Mouse (Mus musculus) midbrain, embryonic 16.5 days (tissue): ENCODE measurements around the gene 1700037H04Rik. TPM values are rescaled to one million over a fixed set of nuclear protein-coding genes. Genes with fewer than 3 reads are reported as not detected.

Experiments used
- ATAC-seq: fragments of 200-750 bp; cut with Nextera tagmentation; 2 replicates; pipeline ENCODE4 v1.8.0; 2017; ENCODE audit warnings: moderate TSS enrichment
- H3K27ac ChIP-seq: fragments of 300-500 bp; sonication (generic); 2 replicates; pipeline ENCODE4 v1.5.1; 2014; ENCODE audit warnings: mild to moderate bottlenecking, low read length, mixed read lengths
- H3K27me3 ChIP-seq: fragments of 300-500 bp; sonication (generic); 2 replicates; pipeline ENCODE4 v1.6.1; 2014; ENCODE audit warnings: low read depth, low read length, mixed read lengths; ENCODE audit not compliant: control insufficient read depth, insufficient read depth
- H3K36me3 ChIP-seq: fragments of 300-500 bp; sonication (generic); 2 replicates; pipeline ENCODE4 v1.6.1; 2014; ENCODE audit warnings: mild to moderate bottlenecking, low read length, moderate library complexity, mixed read lengths; ENCODE audit not compliant: control insufficient read depth, insufficient read depth
- H3K4me1 ChIP-seq: fragments of 300-500 bp; sonication (generic); 2 replicates; pipeline ENCODE4 v1.6.1; 2014; ENCODE audit warnings: mild to moderate bottlenecking, low read length, mixed read lengths; ENCODE audit not compliant: control insufficient read depth, insufficient read depth
- H3K4me2 ChIP-seq: fragments of 300-500 bp; sonication (generic); 2 replicates; pipeline ENCODE4 v1.6.1; 2014; ENCODE audit warnings: mild to moderate bottlenecking, low read length, mixed read lengths
- H3K4me3 ChIP-seq: fragments of 300-500 bp; sonication (generic); 2 replicates; pipeline ENCODE4 v1.5.1; 2014; ENCODE audit warnings: low read depth, mild to moderate bottlenecking, low read length, moderate library complexity, mixed read lengths
- H3K9ac ChIP-seq: fragments of 300-500 bp; sonication (generic); 2 replicates; pipeline ENCODE4 v1.6.1; 2014; ENCODE audit warnings: low read depth, low read length, mixed read lengths
- H3K9me3 ChIP-seq: fragments of 300-500 bp; sonication (generic); replicated peaks from 2 replicates; pipeline ENCODE4 v1.6.1; 2014; ENCODE audit warnings: mild to moderate bottlenecking, low read length, mixed read lengths; ENCODE audit not compliant: control insufficient read depth, poor library complexity, severe bottlenecking
- WGBS: fragments of 180-500 bp; shearing (Covaris S2); extraction: QIAGEN DNeasy Blood & Tissue Kit; methylation state at CpG from one replicate; pipeline ENCODE4 v1.1.7; 2014; 5-methylcytosine and 5-hydroxymethylcytosine counted together
- polyA plus RNA-seq: library from polyadenylated mRNA; unstranded; fragments of >200 nt; fragmentation: Nextera tagmentation; extraction: Ambion mirVana; gene quantifications from 2 replicates; pipeline ENCODE4 v1.2.1, GENCODE M21; 2015

The 1700037H04Rik gene
- polyA plus RNA-seq, 1 experiment from 2014 or later = 74.0 TPM

DNA sequence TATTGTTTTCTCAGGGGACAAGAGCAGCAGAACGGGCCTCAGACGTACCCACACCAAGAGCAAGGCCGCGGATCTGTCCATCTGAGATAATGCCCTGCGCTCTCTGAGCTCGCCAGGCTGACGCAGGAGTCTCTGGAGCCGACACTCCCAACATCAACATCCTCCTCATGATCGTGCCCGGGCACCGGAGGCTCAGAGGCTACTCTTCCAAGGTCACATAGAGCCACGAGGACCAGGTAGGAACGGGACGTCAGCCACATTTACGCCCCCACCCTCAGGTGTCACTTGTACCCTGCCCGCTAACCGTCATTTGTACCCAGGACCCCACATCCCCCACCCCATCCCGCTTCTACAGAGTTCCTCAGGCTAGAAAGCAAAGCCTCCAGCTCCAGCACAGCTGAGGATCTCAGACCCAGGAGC is 380 bp downstream of the 1700037H04Rik start:
- no peaks in the 10 kb centered on the region for H3K36me3 ChIP-seq
- H3K4me2 ChIP-seq = peak overlapping the region; percentile 74
- WGBS = 0% methylated on average over 18 of the region's 18 CpGs
- H3K9me3 ChIP-seq = no peaks in the 10 kb centered on the region
- H3K4me1 ChIP-seq = peaks cover 25% of the 10 kb centered on the region
- H3K9ac ChIP-seq = peak overlapping the region; percentile 90
- ATAC-seq = peak; percentile 70
- no peaks in the 10 kb centered on the region for H3K27me3 ChIP-seq
- H3K27ac ChIP-seq = peak overlapping the region; percentile 94
- H3K4me3 ChIP-seq = peak overlapping the region; percentile 84

DNA sequence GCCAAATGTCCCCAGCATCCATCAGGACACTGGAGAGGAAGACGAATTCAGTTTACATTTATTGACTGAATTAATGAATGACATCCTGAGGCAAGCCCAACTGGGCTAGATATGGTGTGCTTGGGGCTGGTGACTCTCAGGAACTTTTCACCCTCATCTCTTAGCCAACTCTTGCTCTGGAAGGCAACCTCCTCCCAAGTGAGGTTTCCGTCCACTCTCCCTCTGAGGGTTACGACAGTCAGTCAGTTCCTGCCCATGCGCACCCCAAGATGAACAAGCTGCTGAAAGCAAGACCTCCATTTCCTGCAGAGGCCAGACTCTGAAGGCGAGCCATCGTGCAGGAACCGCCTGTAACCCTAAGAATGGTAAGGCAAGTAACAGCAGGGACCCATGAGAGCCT is 2.9 kb downstream of the 1700037H04Rik start:
- no peak for ATAC-seq
- Histone ChIP-seq H3K4me3 (no peak overlapping the region), H3K4me1 (peaks cover 25% of the 10 kb centered on the region), H3K27me3 (no peaks in the 10 kb centered on the region), H3K9ac (no peak overlapping the region), H3K9me3 (no peaks in the 10 kb centered on the region), H3K27ac (no peak overlapping the region), H3K36me3 (no peaks in the 10 kb centered on the region; the same call in 1 of the 2 replicates), H3K4me2 (no peak overlapping the region)
- WGBS = 91% methylated on average over 7 of the region's 7 CpGs

DNA sequence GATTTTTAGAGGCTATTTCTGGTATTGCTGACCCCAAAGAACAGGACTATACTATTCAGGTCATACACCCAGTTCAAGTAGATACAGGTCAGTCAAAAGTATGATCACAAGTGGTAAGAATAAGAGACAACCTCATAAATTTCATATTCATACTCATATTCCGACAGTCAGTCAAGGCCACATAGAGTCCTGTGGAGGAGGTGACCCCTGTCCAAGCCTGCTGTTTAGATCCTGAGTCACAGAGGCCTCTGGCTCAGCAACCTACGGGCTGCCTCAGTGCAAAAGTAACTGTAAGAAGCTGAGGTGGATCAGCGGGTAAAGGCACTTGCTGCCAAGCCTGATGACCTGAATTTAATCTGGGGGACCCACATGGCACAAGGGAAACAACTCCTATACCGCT is 5.8 kb downstream of the 1700037H04Rik start:
- 93% methylated on average over 4 of the region's 4 CpGs for WGBS
- H3K27me3 ChIP-seq = no peaks in the 10 kb centered on the region
- peaks cover 18% of the 10 kb centered on the region for H3K4me1 ChIP-seq
- H3K9ac ChIP-seq = no peak overlapping the region
- ATAC-seq = no peak
- no peak overlapping the region for H3K4me2 ChIP-seq
- no peaks in the 10 kb centered on the region for H3K9me3 ChIP-seq
- H3K4me3 ChIP-seq = no peak overlapping the region
- no peak overlapping the region for H3K27ac ChIP-seq
- peaks cover 4% of the 10 kb centered on the region; the same call in 1 of the 2 replicates for H3K36me3 ChIP-seq

DNA sequence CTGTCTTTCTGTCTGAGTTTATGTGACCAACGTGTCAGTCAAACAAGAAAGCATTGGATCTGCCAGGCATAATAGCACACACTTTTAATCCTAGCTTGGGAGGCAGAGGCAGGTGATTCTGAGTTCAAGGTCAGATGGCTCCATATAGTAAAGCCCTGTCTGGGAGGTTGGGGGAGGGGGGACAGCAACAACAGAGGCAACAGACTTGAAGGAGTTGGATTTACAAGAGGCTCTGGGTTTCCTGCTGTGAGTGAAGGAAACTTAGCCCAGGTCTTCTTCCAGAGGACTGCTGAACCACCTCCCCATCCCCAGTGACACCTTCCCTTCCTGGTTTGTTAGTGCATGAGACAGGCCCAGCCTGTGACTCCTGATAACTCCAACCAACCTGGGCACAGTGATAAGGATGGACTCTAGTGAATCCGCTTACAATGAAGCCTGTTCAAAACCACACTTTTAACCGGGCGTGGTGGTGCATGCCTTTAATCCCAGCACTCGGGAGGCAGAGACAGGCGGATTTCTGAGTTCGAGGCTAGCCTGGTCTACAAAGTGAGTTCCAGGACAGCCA is 7.6 kb downstream of the 1700037H04Rik start:
- WGBS = 94% methylated on average over 7 of the region's 7 CpGs
- no peaks in the 10 kb centered on the region for H3K27me3 ChIP-seq
- H3K36me3 ChIP-seq = peaks cover 19% of the 10 kb centered on the region
- H3K4me2 ChIP-seq = no peak overlapping the region
- H3K9me3 ChIP-seq = no peaks in the 10 kb centered on the region
- H3K9ac ChIP-seq = no peak overlapping the region
- no peak overlapping the region for H3K27ac ChIP-seq
- ATAC-seq = no peak
- H3K4me3 ChIP-seq = no peak overlapping the region
- no peaks in the 10 kb centered on the region; the same call in 1 of the 2 replicates for H3K4me1 ChIP-seq

DNA sequence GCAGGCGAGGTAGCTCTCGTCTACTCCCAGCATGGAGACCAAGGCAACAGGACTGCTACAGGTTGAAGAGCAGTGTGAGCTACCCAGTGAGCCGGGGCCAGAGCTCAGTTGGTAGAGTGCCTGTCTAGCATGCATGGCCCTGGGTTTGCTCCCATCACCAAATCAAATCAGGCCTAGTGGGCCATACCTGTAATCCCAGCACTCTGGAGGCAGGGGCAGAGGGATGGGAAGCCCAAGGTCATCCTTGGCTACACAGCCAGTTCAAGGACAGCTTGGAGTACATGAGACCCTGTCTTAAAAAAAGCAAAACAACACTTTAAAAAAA is 10.7 kb downstream of the 1700037H04Rik start:
- Histone ChIP-seq H3K9me3 (no peaks in the 10 kb centered on the region), H3K27ac (no peak overlapping the region), H3K4me1 (no peaks in the 10 kb centered on the region), H3K4me2 (no peak overlapping the region), H3K9ac (no peak overlapping the region), H3K27me3 (no peaks in the 10 kb centered on the region), H3K4me3 (no peak overlapping the region), H3K36me3 (peaks cover 37% of the 10 kb centered on the region)
- WGBS = 97% methylated on average over 3 of the region's 3 CpGs
- ATAC-seq = no peak

DNA sequence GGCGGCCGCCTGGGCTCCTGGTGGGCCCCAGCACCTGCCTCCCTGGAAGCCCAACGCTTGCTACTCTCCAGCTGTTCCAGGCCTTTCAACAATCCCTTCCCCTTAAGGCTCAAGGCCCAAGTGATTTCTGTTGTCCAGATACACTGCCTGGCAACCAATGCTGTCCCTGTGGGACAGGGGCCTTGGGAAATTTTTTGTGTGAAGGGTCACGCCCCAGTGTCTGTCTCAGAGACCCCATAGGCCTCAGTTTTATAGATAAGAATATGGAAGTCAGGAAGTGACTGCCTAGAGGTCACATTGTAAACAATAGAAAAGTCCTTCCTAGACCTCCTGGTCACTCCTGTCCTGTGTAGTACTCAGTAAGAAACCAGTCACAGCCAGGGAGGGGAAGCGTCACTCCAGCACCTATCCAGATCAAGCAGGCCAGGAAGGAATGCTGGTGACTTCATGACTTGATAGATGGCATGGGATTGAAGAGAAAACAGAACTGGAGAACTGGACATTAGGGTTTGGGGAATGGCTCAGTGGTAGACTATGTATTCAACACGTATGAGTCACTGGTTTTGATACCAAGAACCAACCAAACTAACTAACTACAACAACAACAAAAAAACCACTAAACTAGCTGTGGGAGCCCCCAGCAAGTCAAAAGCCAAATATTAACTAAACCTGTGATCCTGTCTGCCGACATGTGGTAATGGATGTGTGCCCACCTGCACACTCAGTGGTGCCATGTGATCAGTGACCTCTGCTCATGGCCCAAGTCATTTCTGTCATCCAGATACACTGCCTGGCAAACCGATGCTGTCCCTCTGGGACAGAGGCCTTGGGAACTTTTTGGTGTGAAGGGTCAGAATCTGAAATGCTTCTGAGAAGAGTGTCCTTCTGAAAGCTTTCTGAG is 11.3 kb downstream of the 1700037H04Rik start:
- ATAC-seq = no peak
- peaks cover 40% of the 10 kb centered on the region for H3K36me3 ChIP-seq
- H3K4me1 ChIP-seq = no peaks in the 10 kb centered on the region
- H3K4me2 ChIP-seq = no peak overlapping the region
- H3K27ac ChIP-seq = no peak overlapping the region
- no peak overlapping the region for H3K9ac ChIP-seq
- no peaks in the 10 kb centered on the region for H3K9me3 ChIP-seq
- WGBS = 91% methylated on average over 8 of the region's 8 CpGs
- no peaks in the 10 kb centered on the region for H3K27me3 ChIP-seq
- no peak overlapping the region for H3K4me3 ChIP-seq

DNA sequence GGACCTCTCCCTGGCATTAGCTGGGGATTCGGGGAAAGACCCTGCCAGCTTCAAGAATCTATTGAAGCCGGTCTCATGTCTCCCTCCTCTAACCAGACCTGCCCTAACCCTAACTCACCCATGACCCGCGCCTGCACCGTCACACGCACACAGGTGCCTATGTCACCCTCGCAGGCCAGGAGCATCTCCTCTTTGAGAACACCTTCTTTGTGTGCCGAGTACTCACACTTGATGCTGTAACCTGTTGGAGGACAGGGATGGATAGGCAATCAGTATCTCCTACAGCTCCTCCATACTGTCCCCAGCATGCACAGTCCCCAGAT is 12.9 kb downstream of the 1700037H04Rik start:
- Histone ChIP-seq H3K4me1 (no peaks in the 10 kb centered on the region), H3K4me2 (no peak overlapping the region), H3K4me3 (no peak overlapping the region), H3K9me3 (no peaks in the 10 kb centered on the region), H3K27ac (no peak overlapping the region), H3K36me3 (peaks cover 43% of the 10 kb centered on the region), H3K27me3 (no peaks in the 10 kb centered on the region), H3K9ac (no peak overlapping the region)
- ATAC-seq = no peak
- 95% methylated on average over 8 of the region's 8 CpGs for WGBS

DNA sequence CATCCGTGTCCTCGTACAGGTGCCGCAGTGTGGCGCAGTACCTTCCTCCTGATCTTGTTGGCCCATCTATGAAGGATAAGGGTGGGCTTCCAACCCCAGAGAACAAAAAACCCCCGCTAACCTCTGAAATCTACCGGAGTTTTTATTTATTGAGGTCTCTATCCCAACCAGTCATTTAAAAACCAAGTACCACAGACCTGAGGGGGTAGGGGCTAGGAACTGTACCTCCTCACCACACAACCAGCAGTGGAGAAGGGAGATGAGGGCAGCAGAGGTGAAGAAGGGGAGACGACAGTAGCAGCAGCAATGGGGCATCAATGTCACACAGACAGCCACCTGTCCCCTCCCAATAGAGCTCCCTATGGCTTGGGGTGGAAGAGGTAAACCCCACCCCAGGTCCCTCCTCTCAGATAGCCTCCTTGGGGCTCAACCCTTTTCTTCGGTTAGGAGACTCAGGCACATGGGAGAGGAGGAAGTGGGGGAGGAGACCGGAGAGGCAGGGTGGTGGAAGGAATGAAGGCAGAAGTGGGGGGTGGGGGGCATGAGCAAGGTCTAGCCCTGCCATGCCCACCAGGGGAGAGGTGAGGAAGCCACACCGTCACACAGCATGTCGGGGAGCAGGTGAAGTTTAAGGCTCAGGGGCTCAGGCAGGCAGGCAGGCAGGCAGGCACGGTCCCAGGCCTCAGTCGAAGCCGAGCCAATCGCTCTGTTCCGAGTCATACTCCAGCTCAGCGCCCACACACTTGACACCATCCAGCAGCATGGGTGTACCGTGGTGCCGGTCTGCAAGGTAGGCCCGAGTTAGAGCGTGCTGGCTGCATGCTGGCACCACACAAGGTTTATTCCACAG is 13.5 kb downstream of the 1700037H04Rik start:
- WGBS = 95% methylated on average over 21 of the region's 21 CpGs
- no peaks in the 10 kb centered on the region for H3K4me1 ChIP-seq
- no peak overlapping the region for H3K4me2 ChIP-seq
- H3K9me3 ChIP-seq = no peaks in the 10 kb centered on the region
- no peaks in the 10 kb centered on the region for H3K27me3 ChIP-seq
- H3K27ac ChIP-seq = no peak overlapping the region
- H3K4me3 ChIP-seq = no peak overlapping the region
- peaks cover 43% of the 10 kb centered on the region for H3K36me3 ChIP-seq
- ATAC-seq = no peak
- no peak overlapping the region; the same call in 1 of the 2 replicates for H3K9ac ChIP-seq

DNA sequence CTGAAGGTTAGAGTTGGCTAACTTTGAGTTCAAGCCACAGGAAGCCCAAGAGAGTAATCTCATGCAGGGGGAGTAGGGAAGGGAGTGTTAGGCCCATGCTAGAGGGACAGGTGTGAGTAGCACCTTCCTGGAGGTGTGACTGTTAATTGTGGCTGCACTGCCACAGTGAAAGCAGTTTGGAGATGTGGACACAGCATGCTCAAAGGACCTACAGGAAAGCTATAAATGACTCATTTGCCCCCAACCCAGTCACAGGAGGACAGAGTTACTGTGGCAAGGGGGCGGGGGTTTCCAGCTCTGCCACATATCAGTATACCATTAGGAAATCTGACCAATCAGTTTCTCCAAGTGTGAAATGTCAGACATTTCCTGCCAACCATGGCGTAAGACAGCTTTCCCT is 14.3 kb downstream of the 1700037H04Rik start:
- peaks cover 43% of the 10 kb centered on the region for H3K36me3 ChIP-seq
- no peak overlapping the region for H3K9ac ChIP-seq
- no peaks in the 10 kb centered on the region for H3K27me3 ChIP-seq
- H3K4me2 ChIP-seq = no peak overlapping the region
- no peak overlapping the region for H3K27ac ChIP-seq
- no peaks in the 10 kb centered on the region for H3K4me1 ChIP-seq
- ATAC-seq = no peak
- H3K9me3 ChIP-seq = no peaks in the 10 kb centered on the region
- WGBS = 88% methylated on average over 2 of the region's 2 CpGs
- no peak overlapping the region for H3K4me3 ChIP-seq
